Mouse (Mus musculus) frontal cortex, postnatal 14 days (tissue): ENCODE results near the gene Dlk1.
"Not testable (repeated sequence)": the region's sequence is repeated elsewhere in the genome, so short reads cannot be mapped to it uniquely, and the experiment has no call there.

Experiments used
- DNase-seq, 2 experiments: peaks; one replicate each; pipeline ENCODE4 v3.0.0; 2022; ENCODE audit warnings: low spot score in 2 of 2

The Dlk1 gene

DNA sequence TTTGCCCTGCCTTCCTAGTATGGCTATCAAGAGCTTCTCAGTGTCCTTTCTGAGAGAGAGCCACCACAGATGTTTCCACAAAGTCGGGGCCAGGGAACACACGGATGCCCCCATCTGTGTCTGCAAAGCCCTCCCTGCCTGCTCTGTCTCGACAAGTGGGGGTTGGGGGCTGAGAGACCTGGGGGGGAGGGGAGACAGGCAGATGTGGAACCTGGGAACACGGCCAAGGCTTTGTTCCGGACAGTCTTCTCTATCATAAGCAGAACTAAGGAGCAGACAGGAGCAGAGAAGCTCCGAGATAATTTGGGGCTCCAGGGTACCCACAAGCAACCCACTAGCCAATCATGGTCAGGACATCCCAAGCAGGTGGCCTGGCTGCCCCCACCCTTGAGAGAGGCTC lies 12.6 kb upstream of the Dlk1 start:
- DNase-seq, result no peak

GRCm38 (mm10) chr12:109441366-109441765 lies 11.3 kb upstream of the Dlk1 start:
- DNase-seq, result peak; percentile 34 to 37

DNA sequence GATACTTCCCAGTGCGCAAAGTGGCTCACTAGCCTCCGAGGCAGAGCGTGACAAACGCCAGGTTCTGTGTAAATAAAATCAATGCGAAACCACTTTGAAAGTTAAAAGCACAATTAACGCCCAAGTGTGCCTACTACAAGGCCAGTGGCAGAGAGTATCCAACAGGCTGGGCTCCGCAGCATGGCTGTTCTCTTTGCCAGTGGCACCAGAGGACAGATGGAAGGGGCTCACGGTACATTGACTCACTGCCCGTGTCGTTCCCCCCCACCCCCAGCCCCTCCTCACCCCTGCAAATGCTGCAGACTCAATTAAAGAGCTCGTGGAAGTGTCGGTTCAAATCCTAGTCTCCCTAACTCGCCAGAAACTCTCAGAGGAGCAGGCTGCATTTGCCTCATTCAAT lies 10.5 kb upstream of the Dlk1 start:
- DNase-seq, result no peak

GRCm38 (mm10) chr12:109443276-109443675 lies 9.3 kb upstream of the Dlk1 start:
- DNase-seq, result no peak

DNA sequence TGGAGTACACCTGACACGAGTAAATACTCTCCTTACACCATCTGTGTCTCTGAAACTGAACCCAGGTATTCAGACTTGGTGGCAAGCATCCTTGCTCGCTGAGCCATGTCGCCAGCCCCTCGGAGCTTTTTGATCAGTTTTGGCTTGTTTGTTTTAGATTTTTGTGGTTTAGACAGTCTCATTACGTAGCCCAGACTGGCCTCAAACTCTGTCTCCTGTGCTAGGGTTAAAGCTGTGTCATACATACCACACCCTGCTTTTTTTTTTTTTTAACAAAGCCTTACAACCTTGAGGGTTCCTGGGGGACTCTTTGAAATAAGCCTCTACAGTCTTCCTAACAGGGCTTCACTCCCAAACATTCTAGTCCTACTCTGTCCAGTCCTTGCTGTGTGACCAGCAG lies 7.6 kb upstream of the Dlk1 start:
- DNase-seq, result no peak

DNA sequence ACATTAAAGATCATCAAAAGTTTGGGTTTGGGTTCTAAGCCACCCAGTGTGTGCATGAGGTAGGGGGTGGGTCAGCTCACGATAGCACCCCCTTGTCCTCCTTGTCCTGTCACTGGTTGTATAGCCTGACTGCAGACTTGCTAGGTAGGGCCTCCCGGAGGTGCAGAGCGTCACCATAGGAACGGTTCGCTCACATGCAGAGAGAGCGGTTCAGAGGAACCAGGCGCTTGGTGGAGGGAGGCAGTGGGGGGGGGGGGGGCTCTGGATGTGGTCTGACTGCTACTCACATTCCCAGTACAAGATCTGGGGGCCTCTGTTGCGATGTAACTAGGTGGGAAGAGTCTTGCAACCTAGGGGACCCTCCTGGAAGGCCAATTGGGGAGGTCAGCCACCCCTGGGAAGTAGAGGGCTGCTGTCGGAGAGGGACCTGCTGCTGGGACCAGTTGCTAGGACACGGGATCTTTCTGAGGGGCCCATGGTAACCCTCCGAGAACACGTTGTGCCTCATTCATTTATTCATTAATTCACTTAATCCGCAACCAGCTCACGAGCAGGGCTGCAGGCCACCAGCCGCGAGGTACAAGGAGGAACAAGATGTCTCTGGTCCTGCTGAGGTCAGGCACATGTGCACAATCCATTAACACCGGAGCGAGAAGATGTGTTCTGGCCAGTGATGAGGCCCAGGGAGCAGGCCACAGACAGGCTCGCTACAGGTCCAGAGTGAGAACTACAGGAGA lies 7.0 kb upstream of the Dlk1 start:
- peak in 1 of 2 experiments; percentile 24 for DNase-seq

- DNase-seq, result no peak
Measured at GRCm38 (mm10) chr12:109446236-109446941, 6.2 kb upstream of the Dlk1 start.

DNA sequence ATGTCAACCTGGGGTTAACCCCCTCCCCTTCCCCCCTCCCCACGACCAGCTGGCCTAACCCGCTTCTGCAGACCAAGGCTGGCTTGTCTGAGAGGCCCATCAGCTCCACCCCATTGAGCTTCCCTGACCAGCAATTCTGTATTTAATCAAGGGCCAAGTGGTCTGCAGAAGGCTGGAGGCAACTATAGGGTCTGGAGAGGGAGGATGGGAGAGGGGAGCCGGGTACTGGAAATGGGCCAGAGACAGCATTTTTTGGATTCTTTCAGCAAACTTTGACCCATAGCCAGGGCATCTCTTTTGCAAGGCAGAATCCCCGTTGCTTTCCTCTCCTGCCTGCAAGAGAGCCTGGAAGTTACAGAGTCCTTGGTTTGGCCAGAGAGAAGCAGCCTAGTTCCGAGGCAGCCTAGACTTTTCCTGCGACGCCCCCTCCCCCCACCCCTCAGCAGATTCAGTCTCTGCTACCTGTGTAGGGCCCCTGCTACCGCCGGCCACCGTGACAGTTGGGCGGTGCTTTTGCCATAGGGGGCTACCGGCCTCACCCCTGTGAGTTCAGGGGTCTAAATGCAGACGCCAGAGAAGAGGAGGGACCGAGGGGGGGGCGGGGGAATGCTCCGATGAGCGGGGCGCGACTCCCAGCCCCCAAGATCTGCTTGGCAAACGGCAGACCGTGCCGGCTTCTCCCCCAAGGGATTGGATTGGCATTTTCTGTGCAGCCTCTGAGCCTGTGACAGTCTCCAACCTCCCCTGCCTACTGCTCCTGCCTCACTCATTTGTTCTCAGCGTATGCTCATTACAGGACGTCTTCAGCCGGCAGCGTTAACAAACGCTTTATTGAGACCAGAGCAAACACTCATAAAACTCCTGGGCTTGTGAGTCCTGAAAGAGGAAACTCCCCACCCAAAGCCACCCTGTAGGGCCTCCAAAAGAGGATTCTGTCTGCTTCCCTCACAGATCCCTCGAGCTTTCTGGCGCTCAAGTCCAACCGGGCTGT lies 2.9 kb upstream of the Dlk1 start:
- DNase-seq, result no peak

DNA sequence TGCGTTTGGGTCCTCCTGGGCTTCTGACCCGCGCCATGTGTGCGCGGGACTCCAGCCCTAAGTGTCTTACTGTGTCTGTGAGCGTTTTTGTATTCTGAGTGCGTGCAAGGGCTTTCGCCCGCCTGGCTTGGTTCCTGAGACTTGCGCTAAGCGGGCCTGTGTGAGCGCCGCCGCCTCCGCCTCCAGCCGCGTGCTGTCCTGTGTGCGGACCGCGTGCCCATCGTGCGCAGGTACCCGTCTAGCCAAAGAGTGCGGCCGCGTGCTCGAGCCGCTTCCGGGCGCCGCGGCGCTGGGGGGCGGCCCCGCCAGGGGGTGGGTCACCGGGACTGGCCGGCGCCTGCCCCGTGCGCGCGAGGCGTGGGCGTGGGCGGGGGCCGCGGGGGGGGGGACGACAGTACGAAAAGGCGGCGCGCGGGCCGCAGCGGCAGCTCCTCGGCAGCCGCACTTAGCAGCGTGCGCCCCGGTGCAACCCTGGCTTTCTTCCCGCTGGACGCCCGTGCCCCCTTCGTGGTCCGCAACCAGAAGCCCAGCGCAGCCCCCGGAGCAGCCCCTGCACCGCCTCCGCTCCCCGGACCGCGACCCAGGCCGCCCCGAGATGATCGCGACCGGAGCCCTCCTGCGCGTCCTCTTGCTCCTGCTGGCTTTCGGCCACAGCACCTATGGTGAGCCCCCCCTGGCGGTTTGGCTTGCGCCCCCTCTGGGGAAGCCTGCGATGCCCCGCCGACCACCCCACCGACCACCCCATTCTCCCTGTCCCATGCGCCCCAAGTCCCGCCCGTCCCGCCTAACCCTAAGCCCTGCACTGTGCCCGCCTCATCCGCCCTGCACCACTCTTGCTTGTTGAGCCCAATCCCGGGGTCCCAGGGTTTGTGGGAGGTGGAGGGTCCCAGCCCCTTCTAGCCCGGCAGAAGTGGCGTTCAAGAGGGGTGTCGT lies 708 bp downstream of the Dlk1 start:
- no peak for DNase-seq

- no peak for DNase-seq
Measured at GRCm38 (mm10) chr12:109454137-109454536, 1.5 kb downstream of the Dlk1 start.

DNA sequence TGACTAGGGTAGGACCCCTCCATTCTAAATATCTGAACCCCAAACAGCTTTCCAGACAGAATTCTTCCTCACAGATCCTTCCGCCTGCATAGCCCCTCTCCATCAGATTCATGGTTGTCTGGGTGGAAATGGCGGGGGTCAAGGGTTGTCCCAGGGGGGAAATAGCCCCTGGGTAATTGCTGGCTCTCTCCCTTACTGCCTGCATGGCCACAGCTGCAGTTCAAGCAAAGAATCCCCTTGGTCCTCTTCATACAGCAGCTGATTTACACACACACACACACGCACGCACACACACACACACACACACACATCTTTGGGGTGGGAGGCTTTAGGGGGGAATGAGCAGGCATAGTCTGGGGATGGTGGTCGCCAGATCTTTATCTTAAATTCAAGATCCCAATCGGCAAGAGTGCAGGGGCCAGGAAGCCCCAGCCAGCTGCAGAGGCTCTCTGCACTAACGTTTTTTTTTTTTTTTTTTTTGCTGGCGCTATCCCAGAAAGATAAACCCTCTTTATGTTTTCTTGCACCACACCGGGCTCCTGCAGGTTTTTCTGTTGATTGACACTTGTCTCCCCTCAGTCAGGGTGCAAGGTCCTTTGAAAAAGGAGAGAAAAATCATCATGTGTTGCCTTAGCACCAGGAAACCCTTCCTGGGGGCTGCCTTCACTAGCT lies 4.0 kb downstream of the Dlk1 start:
- no peak for DNase-seq

GRCm38 (mm10) chr12:109457836-109458235 lies 5.2 kb downstream of the Dlk1 start:
- DNase-seq, result no peak

GRCm38 (mm10) chr12:109458896-109459295 lies 6.3 kb downstream of the Dlk1 start:
- no peak for DNase-seq

- DNase-seq, result no peak
Measured at GRCm38 (mm10) chr12:109459481-109460401, 7.1 kb downstream of the Dlk1 start.

GRCm38 (mm10) chr12:109462594-109462993 lies 10.0 kb downstream of the Dlk1 start:
- DNase-seq, result no peak

DNA sequence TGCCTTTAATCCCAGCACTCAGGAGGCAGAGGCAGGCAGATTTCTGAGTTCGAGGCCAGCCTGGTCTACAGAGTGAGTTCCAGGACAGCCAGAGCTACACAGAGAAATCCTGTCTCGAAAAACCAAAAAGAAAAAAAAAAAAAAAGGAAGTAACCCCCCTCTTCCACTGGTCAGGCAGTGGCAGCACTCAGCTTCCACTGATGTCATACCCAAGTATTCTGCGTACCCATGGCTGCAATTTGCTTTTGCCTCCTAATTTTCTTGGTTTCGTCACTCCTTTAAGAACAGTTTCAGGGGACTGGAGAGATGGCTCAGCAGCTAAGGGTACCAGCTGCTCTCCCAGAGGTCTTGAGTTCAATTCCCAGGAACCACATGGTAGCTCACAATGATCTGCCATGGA lies 14.8 kb downstream of the Dlk1 start:
- not testable (repeated sequence) for DNase-seq

DNA sequence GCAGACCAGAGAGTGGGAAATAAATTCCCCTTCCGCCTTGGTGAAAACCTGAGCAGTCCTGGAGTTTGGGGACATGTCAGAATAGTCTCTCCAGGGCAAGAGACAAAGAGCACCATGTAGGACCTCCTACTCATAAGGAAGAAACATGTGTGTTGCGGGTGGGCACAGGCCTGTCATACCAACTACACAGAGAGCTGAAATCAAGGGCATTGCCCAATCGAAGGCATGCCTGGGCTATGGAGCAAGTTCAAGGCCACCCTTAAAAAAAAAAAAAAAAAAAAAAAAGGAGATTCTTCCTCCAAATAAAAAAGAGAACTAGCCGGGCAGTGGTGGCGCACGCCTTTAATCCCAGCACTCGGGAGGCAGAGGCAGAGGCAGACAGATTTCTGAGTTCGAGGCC lies 17.2 kb downstream of the Dlk1 start:
- no peak for DNase-seq

GRCm38 (mm10) chr12:109472627-109473026 lies 20.0 kb downstream of the Dlk1 start:
- no peak for DNase-seq

DNA sequence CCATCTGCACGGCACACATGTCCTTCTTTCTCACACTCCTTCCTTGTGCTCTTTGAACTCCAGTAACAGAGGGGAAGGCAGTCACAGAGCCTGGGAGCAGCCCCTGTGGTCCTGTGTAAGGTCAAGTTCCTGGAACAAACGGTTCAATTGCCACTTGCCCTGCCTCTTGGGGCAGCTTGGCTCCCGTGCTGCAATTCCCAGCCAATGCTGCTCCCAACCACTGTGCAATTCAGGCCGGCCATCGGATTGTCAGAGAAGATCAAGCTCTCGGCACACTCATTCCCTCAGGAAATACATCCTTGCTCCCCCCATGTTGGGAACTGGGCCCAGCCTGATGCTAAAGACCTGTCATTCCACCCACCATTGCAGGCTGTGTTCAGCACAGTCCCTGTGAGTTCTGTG lies 21.0 kb downstream of the Dlk1 start:
- DNase-seq, result no peak
